Mouse (Mus musculus): ENCODE measurements around the gene Lix1l.
A peak's percentile ranks its signal among the peaks of the same experiment; 100 is the strongest.

Lix1l gene

DNA sequence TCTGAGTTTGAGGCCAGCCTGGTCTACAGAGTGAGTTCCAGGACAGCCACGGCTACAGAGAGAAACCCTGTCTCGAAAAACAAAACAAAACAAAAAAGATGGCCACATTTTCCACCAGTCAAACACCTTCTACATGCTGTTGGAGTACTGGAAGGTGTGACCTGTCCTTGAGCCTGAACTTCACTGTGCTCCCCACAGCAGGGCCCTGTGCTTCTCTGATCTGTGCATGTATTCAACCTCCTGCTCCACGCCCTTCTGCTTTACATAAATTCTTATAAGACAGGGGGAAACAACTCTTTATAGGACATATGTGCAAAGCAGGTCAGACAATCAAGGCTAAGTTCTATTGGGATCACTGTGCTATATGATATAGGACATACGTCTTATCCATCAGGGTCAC is 22.3 kb downstream of the Lix1l start:
- TF ChIP-seq GATA4 (IDR thresholded peaks at IDR 0.05; ENCODE audit: insufficient replicate concordance, low read length), result no peak

DNA sequence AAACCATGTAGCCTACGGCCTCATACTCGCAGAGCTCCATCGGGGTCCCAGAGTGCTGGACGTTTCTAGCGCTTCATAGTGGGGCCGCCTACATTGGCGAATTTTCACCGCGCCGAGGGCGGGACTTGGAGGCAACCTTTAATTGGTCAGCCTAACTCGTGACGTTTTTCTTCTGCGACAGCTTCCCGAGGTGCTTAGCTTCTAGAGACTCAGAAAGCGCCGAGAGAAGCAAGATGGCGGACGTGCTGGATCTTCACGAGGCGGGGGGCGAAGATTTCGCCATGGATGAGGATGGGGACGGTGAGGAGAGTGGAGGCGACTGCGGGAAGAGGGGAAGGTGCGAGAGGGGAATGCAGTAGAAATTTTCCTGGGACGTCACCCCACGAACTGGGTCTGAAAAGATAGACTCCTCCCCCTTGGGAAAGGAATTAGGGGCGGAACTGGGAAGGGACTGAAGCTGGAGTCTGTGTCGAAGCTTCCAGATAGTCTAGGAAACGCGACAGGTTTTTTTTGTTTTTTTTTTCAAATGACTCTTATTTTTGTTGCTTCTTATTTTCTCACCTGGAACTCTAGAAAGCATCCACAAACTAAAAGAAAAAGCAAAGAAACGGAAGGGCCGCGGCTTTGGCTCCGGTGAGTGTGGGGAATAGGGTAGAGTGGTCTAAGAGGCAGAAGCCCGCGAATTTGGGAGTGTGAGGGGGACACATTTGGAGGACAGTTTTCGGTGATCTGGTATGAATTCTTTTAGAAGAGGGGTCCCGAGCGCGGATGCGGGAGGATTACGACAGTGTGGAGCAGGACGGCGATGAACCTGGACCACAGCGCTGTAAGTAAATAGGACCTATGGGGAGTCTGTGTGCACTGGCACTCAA is 29.0 kb downstream of the Lix1l start, which contains the start of gene Rbm8a:
Rbm8a (plus strand) TSS at position 205 of the 872 bp plus-strand sequence.
- TF ChIP-seq GATA4 (IDR thresholded peaks at IDR 0.05; ENCODE audit: insufficient replicate concordance, low read length), result 0 out of 2 replicates have a peak, but pooled peaks have one; percentile 10

- TF ChIP-seq GATA4 (IDR thresholded peaks at IDR 0.05; ENCODE audit: insufficient replicate concordance, low read length), result no peak
These were observed 31.1 kb downstream of the Lix1l start for GRCm38 (mm10) chr3:96632058-96632457.

- TF ChIP-seq GATA4 (IDR thresholded peaks at IDR 0.05; ENCODE audit: insufficient replicate concordance, low read length), result no peak
These were observed 33.1 kb downstream of the Lix1l start for GRCm38 (mm10) chr3:96634015-96634414.

GRCm38 (mm10) chr3:96634928-96635879 is 34.3 kb downstream of the Lix1l start, which contains the start of the genes Pex11b and Gm42957:
Pex11b (plus strand) TSS chr3:96635376.
Gm42957 (plus strand) TSS chr3:96635474.
- peak; percentile 55; the same call in 1 of the 2 replicates for TF ChIP-seq GATA4 (IDR thresholded peaks at IDR 0.05; ENCODE audit: insufficient replicate concordance, low read length)

DNA sequence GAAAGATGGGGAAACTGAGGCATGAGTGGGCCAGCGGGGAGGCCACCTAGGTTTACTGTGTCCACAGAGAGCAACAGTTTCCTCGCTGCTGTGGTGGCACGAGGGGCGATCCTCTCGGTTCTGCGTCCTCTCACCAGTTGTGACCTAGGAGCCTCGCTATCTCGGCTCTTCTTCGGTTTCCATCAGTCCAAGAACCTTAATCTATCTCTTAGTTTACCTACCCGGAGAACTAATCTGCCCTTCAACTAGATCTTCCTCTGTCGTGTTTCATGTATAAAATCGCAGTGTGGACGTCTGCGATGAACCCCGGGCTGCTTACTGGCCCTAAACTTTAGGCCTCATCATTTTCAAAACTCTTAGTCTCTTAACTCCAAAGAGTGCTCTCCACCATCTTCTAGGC is 35.0 kb downstream of the Lix1l start:
- no peak for TF ChIP-seq GATA4 (IDR thresholded peaks at IDR 0.05; ENCODE audit: insufficient replicate concordance, low read length)

GRCm38 (mm10) chr3:96636448-96636847 is 35.5 kb downstream of the Lix1l start:
- no peak for TF ChIP-seq GATA4 (IDR thresholded peaks at IDR 0.05; ENCODE audit: insufficient replicate concordance, low read length)

GRCm38 (mm10) chr3:96639219-96639618 is 38.3 kb downstream of the Lix1l start:
- TF ChIP-seq GATA4 (IDR thresholded peaks at IDR 0.05; ENCODE audit: insufficient replicate concordance, low read length), result no peak

DNA sequence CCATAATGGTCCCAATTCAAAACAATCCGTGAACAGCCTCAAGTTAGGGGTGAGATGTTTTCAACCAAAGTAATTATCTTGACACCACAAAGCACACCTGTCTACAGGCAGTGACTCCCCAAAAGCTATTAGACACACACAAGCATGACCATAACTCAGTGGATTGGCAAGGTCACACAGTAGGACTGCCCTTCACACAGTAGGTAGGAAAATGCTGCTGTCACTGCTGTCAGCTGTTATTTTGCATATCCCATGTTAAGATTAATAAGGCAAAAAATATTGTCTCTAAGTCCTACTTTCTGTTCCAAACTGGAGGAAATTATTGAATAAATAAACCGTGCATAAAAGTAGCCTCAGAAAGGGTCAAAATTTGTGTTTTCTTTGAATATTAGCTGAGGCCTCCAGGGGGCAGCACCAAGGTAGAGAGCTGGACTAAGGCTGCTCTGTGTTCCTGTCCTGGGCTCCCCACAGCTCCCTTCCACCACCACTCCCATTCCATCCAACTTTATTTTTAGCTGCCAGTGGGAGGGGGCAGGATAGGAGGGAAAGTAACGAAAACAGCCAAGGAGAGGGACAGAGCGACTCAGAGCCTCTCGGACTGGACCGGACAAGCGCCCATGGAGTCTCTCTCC is 44.2 kb downstream of the Lix1l start, which contains the start of gene Itga10:
Itga10 (plus strand) TSS at position 567 of the 632 bp plus-strand sequence.
- no peak for TF ChIP-seq GATA4 (IDR thresholded peaks at IDR 0.05; ENCODE audit: insufficient replicate concordance, low read length)

GRCm38 (mm10) chr3:96647365-96647764 is 46.4 kb downstream of the Lix1l start:
- TF ChIP-seq GATA4 (IDR thresholded peaks at IDR 0.05; ENCODE audit: insufficient replicate concordance, low read length), result no peak

DNA sequence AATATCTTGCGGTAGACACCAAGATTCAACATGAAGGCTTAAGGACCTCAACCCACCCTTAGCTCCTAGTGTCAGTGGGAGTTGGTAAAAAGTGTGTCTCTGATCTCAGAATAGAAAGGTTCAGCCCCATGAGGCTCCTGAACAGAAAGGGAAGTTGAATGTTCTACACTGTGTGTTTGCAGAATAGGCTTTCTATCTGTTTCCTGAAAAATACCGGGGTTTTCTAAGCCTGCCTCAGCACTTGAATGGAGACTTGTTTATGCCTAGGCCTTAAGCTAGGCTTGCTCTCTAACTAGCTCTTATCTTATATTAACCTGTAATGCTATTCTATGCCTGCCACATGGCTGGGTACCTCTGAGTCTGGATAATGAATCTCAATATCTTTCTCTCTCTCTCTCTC is 60.0 kb downstream of the Lix1l start:
- no peak for TF ChIP-seq GATA4 (IDR thresholded peaks at IDR 0.05; ENCODE audit: insufficient replicate concordance, low read length)

- TF ChIP-seq GATA4 (IDR thresholded peaks at IDR 0.05; ENCODE audit: insufficient replicate concordance, low read length), result no peak
These were observed 61.9 kb downstream of the Lix1l start for GRCm38 (mm10) chr3:96662731-96663316.

DNA sequence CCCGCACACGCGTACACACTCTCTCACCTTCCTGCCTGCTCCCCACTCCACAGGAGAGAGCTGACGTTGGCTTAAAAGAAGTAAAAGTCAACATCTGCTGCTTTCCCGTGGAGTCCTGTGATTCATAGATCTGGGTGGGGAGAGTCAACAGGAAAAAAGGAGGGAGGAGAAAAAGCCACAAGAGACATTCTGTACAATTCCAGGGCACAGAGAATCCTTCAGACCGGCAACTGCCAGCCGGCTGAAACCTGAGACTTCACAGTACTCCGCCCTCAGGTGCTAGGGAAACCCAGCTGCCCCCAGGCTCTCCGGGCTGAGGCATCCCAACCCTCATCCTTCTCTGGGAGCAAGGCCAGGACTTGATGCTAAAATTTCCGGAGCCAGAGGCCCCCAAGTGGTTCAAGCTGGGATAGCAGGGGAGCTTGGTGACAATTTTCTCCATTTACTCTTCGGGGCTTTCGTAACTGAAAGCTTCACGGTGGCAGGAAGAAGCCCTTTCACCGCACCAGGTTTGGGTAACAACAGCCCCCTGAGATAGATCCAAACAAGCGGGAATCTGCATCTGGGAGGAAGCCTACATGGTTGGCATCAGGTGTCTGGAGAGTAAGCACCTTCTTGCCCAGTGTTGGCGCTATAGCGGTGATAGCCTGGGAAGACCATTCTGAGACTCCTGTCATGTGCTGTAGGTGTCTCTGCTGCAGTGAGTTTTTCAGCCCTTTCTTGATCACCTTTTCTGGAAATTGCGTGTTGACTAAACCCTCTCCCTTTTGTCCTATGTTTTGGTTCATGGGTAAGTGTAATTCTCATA is 62.7 kb downstream of the Lix1l start:
- TF ChIP-seq GATA4 (IDR thresholded peaks at IDR 0.05; ENCODE audit: insufficient replicate concordance, low read length), result no peak

GRCm38 (mm10) chr3:96666916-96667315 is 66.0 kb downstream of the Lix1l start:
- no peak for TF ChIP-seq GATA4 (IDR thresholded peaks at IDR 0.05; ENCODE audit: insufficient replicate concordance, low read length)

Data from liver, adult (tissue).